ENCODE assay signal across 24 mouse cellular contexts in the genomic region with DNA sequence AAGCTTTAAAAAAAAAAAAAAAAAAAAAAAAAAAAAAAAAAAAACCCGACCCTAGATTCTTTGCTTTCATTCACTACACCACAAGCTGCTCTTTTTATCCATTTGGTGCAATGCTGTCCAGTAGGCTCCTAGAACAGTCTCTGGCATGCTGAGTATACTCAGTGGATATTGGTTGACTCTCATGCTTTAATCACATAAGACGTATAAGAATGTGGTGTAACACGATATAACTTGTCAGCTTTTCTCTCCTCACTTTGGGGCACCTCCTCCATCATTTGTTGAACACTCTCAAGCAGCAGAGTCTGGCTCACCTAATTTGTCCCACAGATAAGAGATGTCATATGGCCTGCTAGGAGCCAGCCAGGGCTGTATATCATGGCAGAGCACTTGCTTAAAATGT. TPM values are rescaled to one million over a fixed set of nuclear protein-coding genes. Genes with fewer than 3 reads are reported as not detected.
DNase-seq lines count a peak whose midpoint lies in the region; ATAC-seq lines count a peak whose summit lies in the region.
"Had no signal": no experiment of that assay in that cellular context is flagged by ENCODE, and none has a peak within 500 bp of the region (broad histone marks: within the 10 kb centered on the region; RNA-seq: fewer than 3 reads in every experiment).

No protein-coding gene starts in this region.

- DNase-seq in embryonic facial prominence, embryonic 11.5 days (ENCODE audit: low spot score): peak; percentile 35
- no peak for DNase-seq in embryonic facial prominence, embryonic 10.5 days (ENCODE audit: low spot score)
- peak; percentile 35 for DNase-seq in 3T3-L1 (ENCODE audit: low read depth, low spot score)
- DNase-seq in embryo, embryonic 9.5 days (ENCODE audit: extremely low spot score): peak; percentile 22
- DNase-seq in right cerebral cortex, postnatal 4 days: no peak
- DNase-seq in layer of hippocampus, postnatal 10 days (ENCODE audit: low spot score in 2 of 2): no peak
- DNase-seq: cerebellum, adult 9-11 months; gastrocnemius, postnatal 14 days; heart, adult 18-20 months; heart, postnatal 36 days; kidney, postnatal 4 days; spleen, adult 18-20 months had no signal

- WGBS in embryonic facial prominence, embryonic 11.5 days: 38% methylated on average over 3 of the region's 3 CpGs
- 46% methylated on average over 3 of the region's 3 CpGs for WGBS in embryonic facial prominence, embryonic 10.5 days
- WGBS in liver, embryonic 16.5 days (ENCODE audit: insufficient replicate concordance): 37% methylated on average over 3 of the region's 3 CpGs
- 29% methylated on average over 3 of the region's 3 CpGs for WGBS in heart, embryonic 12.5 days

- no peak overlapping the region for H3K4me3 ChIP-seq in embryonic facial prominence, embryonic 11.5 days (ENCODE audit: low read depth, low read length)
- H3K4me3 ChIP-seq in embryonic facial prominence, embryonic 10.5 days: no peak overlapping the region
- no peak overlapping the region for H3K4me3 ChIP-seq in liver, embryonic 16.5 days (ENCODE audit: low read depth, low read length)
- H3K4me3 ChIP-seq in heart, embryonic 12.5 days: no peak overlapping the region
- H3K4me3 ChIP-seq: kidney, embryonic 15.5 days; limb, embryonic 12.5 days; neural tube, embryonic 15.5 days had no signal

- no peaks in the 10 kb centered on the region for H3K4me1 ChIP-seq in embryonic facial prominence, embryonic 11.5 days (ENCODE audit: control insufficient read depth, insufficient read depth, low read length)
- peaks cover 59% of the 10 kb centered on the region for H3K4me1 ChIP-seq in embryonic facial prominence, embryonic 10.5 days
- peaks cover 65% of the 10 kb centered on the region for H3K4me1 ChIP-seq in liver, embryonic 16.5 days (ENCODE audit: control insufficient read depth, low read depth, low read length)
- peaks cover 54% of the 10 kb centered on the region for H3K4me1 ChIP-seq in heart, embryonic 12.5 days (replicated peaks)

- no peak overlapping the region for H3K27ac ChIP-seq in embryonic facial prominence, embryonic 11.5 days (replicated peaks; ENCODE audit: low read depth, low read length)
- no peak overlapping the region for H3K27ac ChIP-seq in embryonic facial prominence, embryonic 10.5 days (replicated peaks)
- no peak overlapping the region for H3K27ac ChIP-seq in liver, embryonic 16.5 days (ENCODE audit: low read length)
- H3K27ac ChIP-seq in heart, embryonic 12.5 days (ENCODE audit: poor library complexity, severe bottlenecking): no peak overlapping the region
- H3K27ac ChIP-seq: hindbrain, embryonic 14.5 days; kidney, embryonic 15.5 days; limb, embryonic 12.5 days; neural tube, embryonic 15.5 days had no signal

- peak; percentile 76 for ATAC-seq in embryonic facial prominence, embryonic 11.5 days (replicated peaks; ENCODE audit: insufficient number of reproducible peaks, low FRiP score, low TSS enrichment, low read depth)
- ATAC-seq in liver, embryonic 16.5 days (ENCODE audit: low read depth): peak; percentile 52; the same call in 1 of the 2 replicates
- no peak; the same call in 1 of the 2 replicates for ATAC-seq in heart, embryonic 12.5 days (ENCODE audit: insufficient number of reproducible peaks, low FRiP score)
- ATAC-seq: CD4-positive, CD25-positive, alpha-beta regulatory T cell, adult 4 months; forebrain, embryonic 14.5 days; intestine, postnatal 0 days; lung, postnatal 0 days; midbrain, embryonic 16.5 days had no signal

- H3K27me3 ChIP-seq in embryonic facial prominence, embryonic 11.5 days (ENCODE audit: control insufficient read depth, insufficient read depth, low read length): no peaks in the 10 kb centered on the region
- no peaks in the 10 kb centered on the region for H3K27me3 ChIP-seq in embryonic facial prominence, embryonic 10.5 days (replicated peaks; ENCODE audit: low read depth, poor library complexity, severe bottlenecking)
- H3K27me3 ChIP-seq in liver, embryonic 16.5 days (ENCODE audit: control insufficient read depth, insufficient read depth, low read depth, low read length): no peaks in the 10 kb centered on the region
- H3K27me3 ChIP-seq in heart, embryonic 12.5 days (replicated peaks): no peaks in the 10 kb centered on the region
- H3K27me3 ChIP-seq: kidney, embryonic 15.5 days; limb, embryonic 12.5 days; neural tube, embryonic 15.5 days had no signal

- no peak overlapping the region for H3K4me2 ChIP-seq in embryonic facial prominence, embryonic 11.5 days (ENCODE audit: low read depth, low read length)
- H3K4me2 ChIP-seq in liver, embryonic 16.5 days (ENCODE audit: low read depth, low read length): no peak overlapping the region
- no peak overlapping the region for H3K4me2 ChIP-seq in heart, embryonic 12.5 days
- H3K4me2 ChIP-seq: hindbrain, embryonic 14.5 days; kidney, embryonic 15.5 days; limb, embryonic 12.5 days; neural tube, embryonic 15.5 days had no signal

- no peaks in the 10 kb centered on the region for H3K9me3 ChIP-seq in embryonic facial prominence, embryonic 11.5 days (replicated peaks; ENCODE audit: control insufficient read depth, low read length)
- H3K9me3 ChIP-seq in embryonic facial prominence, embryonic 10.5 days: no peaks in the 10 kb centered on the region
- H3K9me3 ChIP-seq in liver, embryonic 16.5 days (replicated peaks; ENCODE audit: control insufficient read depth, low read length): no peaks in the 10 kb centered on the region
- H3K9me3 ChIP-seq in heart, embryonic 12.5 days (replicated peaks): no peaks in the 10 kb centered on the region
- H3K9me3 ChIP-seq: G1E; kidney, embryonic 15.5 days; limb, embryonic 12.5 days; neural tube, embryonic 15.5 days had no signal

- H3K9ac ChIP-seq in embryonic facial prominence, embryonic 11.5 days (replicated peaks; ENCODE audit: low read length): no peak overlapping the region
- H3K9ac ChIP-seq in liver, embryonic 16.5 days (ENCODE audit: low read depth, low read length): no peak overlapping the region
- no peak overlapping the region for H3K9ac ChIP-seq in heart, embryonic 12.5 days
- H3K9ac ChIP-seq: hindbrain, embryonic 14.5 days; kidney, embryonic 15.5 days; limb, embryonic 12.5 days; neural tube, embryonic 15.5 days had no signal

- H3K36me3 ChIP-seq in embryonic facial prominence, embryonic 11.5 days (replicated peaks; ENCODE audit: control insufficient read depth, insufficient read depth, low read depth, low read length): no peaks in the 10 kb centered on the region
- H3K36me3 ChIP-seq in embryonic facial prominence, embryonic 10.5 days (replicated peaks): 0 out of 2 replicates have a peak, but pooled peaks cover 3% of the 10 kb centered on the region
- H3K36me3 ChIP-seq in liver, embryonic 16.5 days (ENCODE audit: control insufficient read depth, insufficient read depth): no peaks in the 10 kb centered on the region
- H3K36me3 ChIP-seq in heart, embryonic 12.5 days: no peaks in the 10 kb centered on the region
- H3K36me3 ChIP-seq: kidney, embryonic 15.5 days; limb, embryonic 12.5 days; neural tube, embryonic 15.5 days had no signal

RNA-seq across cellular contexts. Expression of a gene that starts 11.6 kb away (rescaled TPM):
- polyA plus RNA-seq in embryonic facial prominence, embryonic 11.5 days (2014; fragmentation: Nextera tagmentation; extraction: Ambion mirVana): 1.0 and 1.8 TPM in 2 replicates
- 0.88 and 1.8 TPM in 2 replicates for polyA plus RNA-seq in embryonic facial prominence, embryonic 10.5 days (2016; fragmentation: Nextera tagmentation; extraction: Ambion mirVana)
- polyA plus RNA-seq in liver, embryonic 16.5 days (2015; fragmentation: Nextera tagmentation; extraction: Ambion mirVana): 10.8 and 12.8 TPM in 2 replicates
- 1 to 10 TPM; 2.0 to 3.6 TPM for total RNA-seq in layer of hippocampus, postnatal 10 days (2021)
- polyA plus RNA-seq in heart, embryonic 12.5 days (2016; fragmentation: Nextera tagmentation; extraction: Ambion mirVana): 3.4 and 4.0 TPM in 2 replicates

RNA-seq across cellular contexts. Expression of a gene that starts 12.4 kb away (rescaled TPM):
- 12.7 and 16.7 TPM in 2 replicates for polyA plus RNA-seq in embryonic facial prominence, embryonic 11.5 days (2014; fragmentation: Nextera tagmentation; extraction: Ambion mirVana)
- 24.5 and 26.1 TPM in 2 replicates for polyA plus RNA-seq in embryonic facial prominence, embryonic 10.5 days (2016; fragmentation: Nextera tagmentation; extraction: Ambion mirVana)
- 17.5 and 19.8 TPM in 2 replicates for polyA plus RNA-seq in liver, embryonic 16.5 days (2015; fragmentation: Nextera tagmentation; extraction: Ambion mirVana)
- total RNA-seq in layer of hippocampus, postnatal 10 days (2021): 10 to 100 TPM; 51.0 to 54.3 TPM
- polyA plus RNA-seq in heart, embryonic 12.5 days (2016; fragmentation: Nextera tagmentation; extraction: Ambion mirVana): 12.5 and 15.2 TPM in 2 replicates

Comparison
In these comparisons a context has a peak if more than half of its experiments do, and no peak if none do; other contexts are left out.
1. DNase-seq: peak in embryonic facial prominence, embryonic 11.5 days (single experiment), 3T3-L1 (single experiment) and embryo, embryonic 9.5 days (single experiment); none in embryonic facial prominence, embryonic 10.5 days (single experiment), right cerebral cortex, postnatal 4 days (single experiment) and layer of hippocampus, postnatal 10 days (0 of 2).